Mouse (Mus musculus): ENCODE data around the gene Ptprz1. TPM values are rescaled to one million over a fixed set of nuclear protein-coding genes. Genes with fewer than 3 reads are reported as not detected.
"Not testable (repeated sequence)": the region's sequence is repeated elsewhere in the genome, so short reads cannot be mapped to it uniquely, and the experiment has no call there.

The Ptprz1 gene
- polyA plus RNA-seq, 1 experiment from 2014 or later, result 13.2 TPM

GRCm38 (mm10) chr6:23076060-23076459 lies 200.8 kb downstream of the Ptprz1 start:
- Histone ChIP-seq H3K27me3 (replicated peaks; ENCODE audit: control insufficient read depth, insufficient read depth, low read length) (no peaks in the 10 kb centered on the region), H3K36me3 (ENCODE audit: control insufficient read depth, insufficient read depth, low read length) (no peaks in the 10 kb centered on the region), H3K4me3 (ENCODE audit: low read depth, low read length) (no peak overlapping the region), H3K9me3 (ENCODE audit: control insufficient read depth, low read length) (no peaks in the 10 kb centered on the region), H3K4me1 (ENCODE audit: control insufficient read depth, insufficient read depth, low read length) (no peaks in the 10 kb centered on the region), H3K4me2 (ENCODE audit: low read depth, low read length) (no peak overlapping the region), H3K27ac (replicated peaks; ENCODE audit: low read depth, low read length) (no peak overlapping the region), H3K9ac (ENCODE audit: low read depth, low read length) (no peak overlapping the region)
- DNase-seq (ENCODE audit: low spot score) (no peak), ATAC-seq (ENCODE audit: low read depth) (no peak)
- WGBS, result 63% methylated on average over 2 of the region's 2 CpGs

GRCm38 (mm10) chr6:23078273-23078672 lies 203.0 kb downstream of the Ptprz1 start:
- Histone ChIP-seq H3K27me3 (replicated peaks; ENCODE audit: control insufficient read depth, insufficient read depth, low read length) (no peaks in the 10 kb centered on the region), H3K27ac (replicated peaks; ENCODE audit: low read depth, low read length) (no peak overlapping the region), H3K9me3 (ENCODE audit: control insufficient read depth, low read length) (no peaks in the 10 kb centered on the region), H3K9ac (ENCODE audit: low read depth, low read length) (no peak overlapping the region), H3K4me3 (ENCODE audit: low read depth, low read length) (no peak overlapping the region), H3K4me2 (ENCODE audit: low read depth, low read length) (no peak overlapping the region), H3K4me1 (ENCODE audit: control insufficient read depth, insufficient read depth, low read length) (no peaks in the 10 kb centered on the region), H3K36me3 (ENCODE audit: control insufficient read depth, insufficient read depth, low read length) (no peaks in the 10 kb centered on the region)
- WGBS, result 87% methylated on average over 2 of the region's 2 CpGs
- no peak for ATAC-seq (ENCODE audit: low read depth)
- DNase-seq (ENCODE audit: low spot score), result no peak

- H3K4me1 ChIP-seq (ENCODE audit: control insufficient read depth, insufficient read depth, low read length), result no peaks in the 10 kb centered on the region
- no peaks in the 10 kb centered on the region for H3K36me3 ChIP-seq (ENCODE audit: control insufficient read depth, insufficient read depth, low read length)
- ATAC-seq (ENCODE audit: low read depth), result no peak
- no peak for DNase-seq (ENCODE audit: low spot score)
- H3K27me3 ChIP-seq (replicated peaks; ENCODE audit: control insufficient read depth, insufficient read depth, low read length), result no peaks in the 10 kb centered on the region
- H3K4me2 ChIP-seq (ENCODE audit: low read depth, low read length), result no peak overlapping the region
- H3K27ac ChIP-seq (replicated peaks; ENCODE audit: low read depth, low read length), result no peak overlapping the region
- WGBS, result 52% methylated on average over 3 of the region's 3 CpGs
- no peak overlapping the region for H3K9ac ChIP-seq (ENCODE audit: low read depth, low read length)
- H3K9me3 ChIP-seq (ENCODE audit: control insufficient read depth, low read length), result no peaks in the 10 kb centered on the region
- no peak overlapping the region for H3K4me3 ChIP-seq (ENCODE audit: low read depth, low read length)
Observed at GRCm38 (mm10) chr6:23079991-23080680, 204.8 kb downstream of the Ptprz1 start.

GRCm38 (mm10) chr6:23084587-23085421 lies 209.5 kb downstream of the Ptprz1 start:
- H3K4me1 ChIP-seq (ENCODE audit: control insufficient read depth, insufficient read depth, low read length), result no peaks in the 10 kb centered on the region
- H3K36me3 ChIP-seq (ENCODE audit: control insufficient read depth, insufficient read depth, low read length), result no peaks in the 10 kb centered on the region
- no peak overlapping the region for H3K4me2 ChIP-seq (ENCODE audit: low read depth, low read length)
- no peak overlapping the region for H3K27ac ChIP-seq (replicated peaks; ENCODE audit: low read depth, low read length)
- WGBS, result 90% methylated on average over 5 of the region's 5 CpGs
- no peak for DNase-seq (ENCODE audit: low spot score)
- ATAC-seq (ENCODE audit: low read depth), result no peak
- H3K9me3 ChIP-seq (ENCODE audit: control insufficient read depth, low read length), result no peaks in the 10 kb centered on the region
- H3K9ac ChIP-seq (ENCODE audit: low read depth, low read length), result no peak overlapping the region
- no peak overlapping the region for H3K4me3 ChIP-seq (ENCODE audit: low read depth, low read length)
- no peaks in the 10 kb centered on the region for H3K27me3 ChIP-seq (replicated peaks; ENCODE audit: control insufficient read depth, insufficient read depth, low read length)

GRCm38 (mm10) chr6:23089292-23089691 lies 214.0 kb downstream of the Ptprz1 start:
- not testable (repeated sequence) for H3K27me3 ChIP-seq (replicated peaks; ENCODE audit: control insufficient read depth, insufficient read depth, low read length); H3K27ac ChIP-seq (replicated peaks; ENCODE audit: low read depth, low read length); DNase-seq (ENCODE audit: low spot score); H3K9me3 ChIP-seq (ENCODE audit: control insufficient read depth, low read length); H3K4me3 ChIP-seq (ENCODE audit: low read depth, low read length); ATAC-seq (ENCODE audit: low read depth); H3K4me1 ChIP-seq (ENCODE audit: control insufficient read depth, insufficient read depth, low read length); H3K9ac ChIP-seq (ENCODE audit: low read depth, low read length); H3K4me2 ChIP-seq (ENCODE audit: low read depth, low read length); H3K36me3 ChIP-seq (ENCODE audit: control insufficient read depth, insufficient read depth, low read length)
- 69% methylated on average over 4 of the region's 4 CpGs for WGBS

- H3K27ac ChIP-seq (replicated peaks; ENCODE audit: low read depth, low read length); H3K27me3 ChIP-seq (replicated peaks; ENCODE audit: control insufficient read depth, insufficient read depth, low read length); H3K9ac ChIP-seq (ENCODE audit: low read depth, low read length); H3K4me3 ChIP-seq (ENCODE audit: low read depth, low read length); H3K4me1 ChIP-seq (ENCODE audit: control insufficient read depth, insufficient read depth, low read length); H3K9me3 ChIP-seq (ENCODE audit: control insufficient read depth, low read length); H3K36me3 ChIP-seq (ENCODE audit: control insufficient read depth, insufficient read depth, low read length); DNase-seq (ENCODE audit: low spot score); ATAC-seq (ENCODE audit: low read depth); H3K4me2 ChIP-seq (ENCODE audit: low read depth, low read length): not testable (repeated sequence)
- WGBS, result 91% methylated on average over 11 of the region's 11 CpGs
Observed at GRCm38 (mm10) chr6:23090346-23091055, 215.2 kb downstream of the Ptprz1 start.
